Mouse (Mus musculus): Measurements from ENCODE around the gene Pdlim5. TPM values are rescaled to one million over a fixed set of nuclear protein-coding genes. Genes with fewer than 3 reads are reported as not detected.

The Pdlim5 gene
- polyA plus RNA-seq, 1 experiment = 56.7 TPM

DNA sequence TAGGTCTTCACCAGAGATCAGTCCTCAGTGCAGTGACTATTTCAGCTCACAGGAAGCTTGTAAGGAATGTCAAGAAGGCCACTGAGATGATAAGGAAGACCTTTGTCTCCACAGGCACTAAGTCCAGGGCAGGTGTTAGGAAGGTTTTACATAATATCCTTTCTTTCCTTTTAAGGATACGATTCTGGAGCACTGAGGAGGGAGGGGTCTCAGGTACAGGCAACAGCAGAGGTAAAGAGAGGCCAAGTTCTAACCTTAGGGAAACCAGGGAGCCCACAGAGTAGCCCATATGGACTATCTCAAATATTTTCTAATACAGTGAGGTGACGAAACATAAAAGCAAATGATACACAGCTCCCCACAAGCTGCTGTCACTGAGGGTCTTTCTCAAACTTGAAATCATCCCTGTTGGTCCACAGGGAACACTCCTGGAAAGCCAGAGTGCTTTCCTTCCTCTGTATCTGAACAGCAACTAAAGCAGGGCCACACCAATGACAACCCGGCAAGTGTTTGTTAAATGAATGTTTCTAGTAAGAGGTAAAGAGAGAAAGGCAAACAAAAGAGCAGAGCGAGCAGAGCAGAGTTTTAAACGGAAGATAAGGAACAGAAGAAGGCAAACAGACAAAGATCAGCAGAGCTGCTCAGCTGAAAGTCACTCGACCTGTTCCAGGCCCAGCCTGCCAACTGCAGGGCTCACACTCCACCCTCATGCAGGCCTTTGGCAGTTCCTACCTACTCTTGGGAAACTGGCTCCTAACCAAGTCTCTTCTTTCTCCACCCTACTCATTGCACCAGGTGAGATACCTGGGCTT, 55.9 kb downstream of the Pdlim5 start:
- peak; percentile 91 for DNase-seq (ENCODE audit: low read depth)

DNA sequence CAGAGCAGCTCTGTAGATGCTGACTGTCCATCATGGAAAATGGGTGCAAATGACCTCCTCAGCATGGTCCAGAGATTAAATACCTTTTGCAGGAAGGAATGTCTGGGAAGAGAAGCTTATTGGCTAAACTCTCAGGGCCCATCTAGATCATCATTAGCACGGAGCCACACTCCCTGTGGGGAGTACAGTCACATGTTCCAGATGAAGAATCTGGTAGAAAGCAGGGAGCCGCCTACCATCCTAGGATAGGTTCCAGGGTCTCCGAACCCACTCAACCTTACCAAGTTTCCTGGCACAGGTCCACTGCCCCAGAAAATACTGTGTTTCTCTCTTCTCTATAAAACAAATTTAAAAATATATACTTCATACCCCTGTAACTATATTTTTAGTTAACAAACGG, 57.4 kb downstream of the Pdlim5 start:
- DNase-seq (ENCODE audit: low read depth) = no peak

DNA sequence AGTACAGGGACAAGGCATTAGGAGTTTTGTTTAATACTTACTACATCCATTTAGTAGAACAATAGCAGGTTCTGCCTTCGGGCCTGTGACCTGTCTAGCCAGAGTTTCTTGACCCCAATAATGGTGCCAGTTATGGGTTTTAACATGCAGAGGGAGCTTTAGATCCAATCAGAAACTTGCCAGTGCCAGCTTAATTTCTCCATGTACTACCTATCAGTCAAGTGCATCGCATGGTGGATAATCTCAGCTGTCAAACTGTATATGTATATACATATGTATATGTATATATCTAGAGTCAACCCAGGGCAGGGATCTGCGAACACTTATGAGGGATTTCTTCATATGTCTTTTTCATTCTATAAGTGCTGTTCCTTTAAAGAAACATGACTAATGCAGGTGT, 61.0 kb downstream of the Pdlim5 start:
- peak; percentile 91 for DNase-seq (ENCODE audit: low read depth)

DNA sequence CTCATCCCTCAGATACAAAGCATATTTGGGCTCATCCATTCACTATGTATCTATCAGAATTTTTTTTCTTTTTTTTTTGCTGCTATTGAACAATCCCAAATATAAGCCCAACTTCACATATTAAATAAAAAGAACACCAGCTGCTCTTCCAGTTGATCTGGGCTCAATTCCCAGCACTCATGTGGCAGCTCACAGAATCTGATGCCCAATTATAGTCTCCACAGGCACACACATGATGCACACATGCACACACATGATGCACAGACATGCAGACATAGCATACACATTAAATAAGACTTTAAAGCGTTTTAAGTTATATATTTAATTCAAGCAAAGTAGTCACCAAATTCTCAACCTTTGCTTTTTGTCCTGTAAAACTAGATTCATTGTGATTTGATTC, 62.0 kb downstream of the Pdlim5 start:
- DNase-seq (ENCODE audit: low read depth) = no peak

DNA sequence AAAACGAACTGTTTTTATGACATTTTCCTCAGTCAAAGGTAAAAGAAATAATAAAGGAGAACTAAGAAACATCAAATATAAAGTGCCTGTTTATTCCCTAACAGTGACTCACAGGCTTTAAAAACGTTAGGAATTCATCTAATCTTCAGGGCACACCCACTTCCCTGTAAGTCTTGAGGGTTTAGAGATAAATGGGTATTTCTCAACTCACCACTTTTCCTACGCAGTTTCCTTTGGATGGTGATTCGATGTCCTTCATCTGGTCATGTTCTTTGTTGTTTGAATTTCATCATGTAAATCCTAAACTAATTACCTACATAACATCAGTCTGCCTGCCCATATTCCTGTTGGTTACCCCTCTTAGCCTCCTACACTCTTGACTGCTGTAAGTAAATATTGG, 62.8 kb downstream of the Pdlim5 start:
- DNase-seq (ENCODE audit: low read depth) = no peak

DNA sequence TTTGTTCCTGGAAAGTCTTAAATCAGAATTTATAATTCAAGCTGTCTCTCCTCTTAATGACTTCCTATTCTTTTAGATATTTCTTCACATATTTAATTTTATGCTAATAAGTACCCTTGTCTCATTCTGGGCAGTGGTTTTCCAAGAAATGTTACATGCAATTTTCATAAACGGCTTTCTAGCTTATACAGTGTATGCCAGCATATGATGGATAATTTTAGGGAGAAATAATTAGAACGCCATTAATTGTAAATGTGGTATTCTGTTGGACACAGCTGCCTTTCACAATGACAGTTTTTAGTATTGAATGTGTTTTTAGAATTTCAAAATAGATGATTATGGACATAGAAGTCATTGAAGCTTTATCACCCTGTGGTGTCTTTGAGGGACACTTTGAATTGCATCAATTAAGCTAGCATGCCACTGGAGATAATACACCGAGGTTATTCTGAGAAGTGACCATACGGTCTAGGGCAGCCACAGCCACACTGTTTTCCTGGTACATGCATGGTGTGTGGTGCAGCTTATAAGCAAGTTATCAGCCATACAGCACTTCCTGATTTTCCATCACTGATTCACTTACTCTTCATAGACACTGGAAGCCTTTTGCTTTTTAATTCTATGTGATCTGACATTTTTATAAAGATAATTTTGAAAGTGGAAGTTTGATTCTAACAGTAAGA, 63.5 kb downstream of the Pdlim5 start:
- DNase-seq (ENCODE audit: low read depth) = no peak

DNA sequence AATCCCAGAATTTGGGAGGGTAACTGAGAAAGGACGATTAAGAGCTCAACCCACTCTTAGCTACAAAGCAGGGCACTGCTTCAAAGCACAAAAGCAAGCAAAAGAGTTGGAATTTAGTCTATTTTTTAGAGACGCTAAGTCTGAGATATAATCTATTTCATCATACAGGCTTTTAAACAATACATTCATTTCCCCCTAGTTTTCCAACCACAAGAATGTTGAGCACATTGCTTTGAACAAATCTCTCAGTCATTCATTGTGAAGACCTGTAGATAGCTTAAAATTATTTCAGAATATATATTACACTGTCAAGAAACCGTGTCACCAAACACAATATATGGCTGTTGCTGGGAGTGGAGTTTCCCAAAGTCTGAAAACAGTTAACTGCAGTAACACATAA, 65.1 kb downstream of the Pdlim5 start:
- no peak for DNase-seq (ENCODE audit: low read depth)

DNA sequence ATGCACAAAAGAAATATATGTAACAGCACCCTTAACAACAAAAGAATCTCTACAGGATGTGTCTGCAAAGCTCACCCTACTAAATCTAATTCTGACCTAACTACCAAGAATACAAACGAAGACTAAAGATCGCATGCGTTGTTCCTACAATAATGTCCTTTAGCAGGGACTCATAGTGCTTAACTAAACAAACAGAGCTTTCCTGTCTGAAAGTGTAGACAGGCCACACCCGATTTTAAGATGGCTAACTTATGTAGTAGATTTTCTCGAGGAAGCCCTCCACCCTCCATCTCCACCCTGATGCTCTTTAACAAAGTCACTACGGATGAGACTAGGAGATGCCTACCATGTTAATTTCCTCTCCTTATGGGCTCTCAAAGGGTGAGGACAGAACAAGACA, 71.9 kb downstream of the Pdlim5 start:
- DNase-seq (ENCODE audit: low read depth) = no peak

DNA sequence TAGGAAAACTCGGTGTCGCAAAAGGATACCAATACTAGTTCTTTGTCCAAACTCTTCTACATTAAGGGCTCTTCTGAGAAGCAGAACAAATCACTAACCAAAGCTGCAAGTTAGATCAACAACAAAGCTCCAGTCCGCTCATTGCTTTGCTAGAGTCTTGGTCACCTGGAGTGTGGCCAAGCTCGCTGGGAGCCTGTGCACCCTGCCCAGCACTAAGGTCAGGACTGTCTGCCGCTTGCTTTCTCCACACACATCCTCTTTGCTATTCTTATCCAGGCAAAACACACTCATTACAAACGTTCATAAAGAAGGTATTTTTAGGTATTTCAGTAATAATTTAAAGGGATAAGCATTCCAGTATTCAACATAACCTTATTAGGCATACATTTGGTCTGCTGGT, 73.6 kb downstream of the Pdlim5 start:
- DNase-seq (ENCODE audit: low read depth) = no peak

DNA sequence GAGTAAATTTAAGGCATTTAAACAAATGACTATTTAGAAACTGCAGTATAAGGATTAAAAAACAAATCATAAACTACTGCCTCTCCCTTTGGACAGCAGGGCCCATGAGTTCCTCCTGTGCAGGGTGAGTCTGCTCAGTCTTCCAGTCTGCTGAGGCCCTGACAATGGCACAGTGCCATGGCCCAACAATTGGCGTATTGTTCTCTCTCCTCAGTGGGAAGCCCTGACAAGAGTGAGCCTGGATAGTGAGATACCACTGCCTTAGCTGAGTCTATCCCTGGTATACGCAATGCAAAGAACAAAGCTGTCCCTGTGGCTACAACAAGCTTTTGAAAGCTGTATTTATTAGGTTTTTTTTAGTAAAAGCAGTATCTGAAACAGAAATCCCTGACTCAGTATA, 77.3 kb downstream of the Pdlim5 start:
- DNase-seq (ENCODE audit: low read depth) = peak; percentile 89

DNA sequence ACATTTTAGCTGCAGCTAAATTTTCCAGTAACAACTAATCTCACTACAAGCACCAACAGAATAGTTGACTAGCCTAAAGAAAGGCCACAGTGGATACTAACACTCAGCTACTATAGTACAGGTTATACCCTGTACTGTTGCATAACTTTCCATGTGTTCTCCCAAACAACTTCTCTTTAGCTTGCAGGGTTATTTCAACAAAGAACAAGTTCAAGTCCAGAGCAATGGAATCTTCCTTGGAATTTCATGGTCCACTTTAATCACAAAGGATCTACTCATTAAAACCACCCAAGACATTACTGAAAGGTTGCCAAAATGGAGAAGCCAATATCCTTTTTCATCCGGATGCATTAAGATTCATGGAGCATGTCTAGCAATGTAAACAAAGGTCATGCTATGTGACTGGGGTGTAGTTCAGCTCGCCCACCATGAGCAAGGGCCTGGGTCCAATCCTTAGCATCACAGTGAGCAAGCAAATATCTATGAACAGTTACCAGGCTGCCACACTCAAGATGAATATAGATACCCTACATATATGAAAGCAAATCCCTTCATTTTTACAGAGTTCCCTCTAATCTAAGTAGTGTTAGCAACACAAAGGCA, 79.3 kb downstream of the Pdlim5 start:
- peak; percentile 57 for DNase-seq (ENCODE audit: low read depth)

DNA sequence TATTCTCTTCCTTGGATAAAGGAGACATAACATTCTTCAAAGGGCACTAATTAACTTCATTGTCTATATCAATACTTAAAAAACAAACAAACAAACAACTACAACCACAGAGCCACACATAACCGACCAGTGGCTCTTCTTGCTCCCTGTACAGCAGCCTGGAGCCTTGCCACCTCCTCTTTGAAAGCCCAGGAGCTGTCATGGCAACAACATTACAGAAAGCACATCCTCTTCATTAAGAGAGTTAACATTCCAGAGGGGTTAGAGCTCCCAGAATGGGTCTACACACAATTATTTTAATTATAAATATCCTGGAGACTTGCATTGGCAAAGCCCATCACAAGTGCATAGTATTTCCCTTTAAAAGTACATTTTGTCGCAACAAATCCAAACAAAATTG, 84.4 kb downstream of the Pdlim5 start:
- DNase-seq (ENCODE audit: low read depth) = no peak

DNA sequence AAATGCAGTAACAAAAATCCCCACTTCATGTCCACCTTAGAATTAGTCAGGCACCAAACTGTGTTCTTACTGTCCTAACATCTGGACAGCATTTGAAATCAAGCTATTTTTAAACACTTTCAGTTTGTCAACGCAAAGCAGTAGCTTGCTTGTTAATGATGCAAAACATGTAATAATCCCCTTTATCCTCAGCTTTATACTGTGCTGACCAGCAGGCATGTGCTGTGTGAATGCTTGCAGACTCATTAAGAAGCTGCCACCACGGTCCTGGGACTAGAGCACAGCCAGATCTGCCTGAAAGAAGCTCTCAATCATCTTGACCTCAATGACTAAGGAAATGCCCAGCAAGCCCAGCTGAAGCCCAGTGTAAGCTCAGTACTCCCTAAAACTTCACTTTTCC, 85.0 kb downstream of the Pdlim5 start:
- DNase-seq (ENCODE audit: low read depth) = no peak

DNA sequence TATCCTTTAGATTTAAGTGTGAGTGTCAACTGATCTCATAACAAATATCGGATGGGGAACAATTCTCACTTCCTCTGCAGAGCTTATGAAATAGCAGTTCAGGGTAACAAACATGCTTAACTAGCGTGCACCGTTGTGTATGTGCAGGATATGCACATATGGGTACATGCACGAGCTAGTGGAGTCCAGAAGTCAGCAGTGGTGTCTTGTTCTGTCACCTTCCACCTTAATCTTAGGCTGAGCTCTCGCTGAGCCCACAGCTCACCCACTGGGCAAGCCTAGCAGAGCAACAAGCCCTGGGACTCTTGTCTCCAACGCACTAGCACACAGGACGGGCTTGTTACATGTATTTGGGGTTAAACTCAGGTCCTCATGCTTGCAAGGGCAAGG, 100.2 kb downstream of the Pdlim5 start:
- DNase-seq (ENCODE audit: low read depth) = no peak

DNA sequence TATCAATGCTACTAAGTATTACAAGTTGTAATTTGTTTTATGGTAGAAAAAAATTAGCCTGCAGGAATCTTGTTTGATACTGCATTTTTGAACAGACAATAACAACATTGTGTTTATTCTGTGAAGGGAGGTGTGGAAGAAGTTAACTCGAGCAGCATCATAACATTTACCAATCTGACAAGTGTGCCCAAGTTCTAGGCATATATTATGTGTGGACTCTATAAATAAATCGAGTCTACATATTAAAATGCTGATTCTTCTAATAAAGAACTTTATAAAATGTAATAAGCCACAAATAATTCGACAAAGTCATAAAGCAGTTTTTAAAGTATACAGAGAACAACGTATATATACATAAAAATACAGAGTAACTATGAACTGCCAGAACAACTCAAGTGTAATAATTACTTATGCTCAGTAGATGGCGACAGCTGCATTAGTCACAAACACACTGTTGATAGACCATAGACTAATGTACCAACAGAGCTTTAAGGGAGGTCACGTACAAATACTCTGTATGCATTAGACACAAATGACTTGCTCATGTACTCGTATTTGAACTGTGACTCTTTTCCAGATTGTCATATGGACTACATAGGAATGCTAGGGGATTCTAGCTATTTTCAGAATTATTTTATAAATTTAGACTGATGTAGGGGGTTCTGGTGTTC, 100.7 kb downstream of the Pdlim5 start:
- no peak for DNase-seq (ENCODE audit: low read depth)

DNA sequence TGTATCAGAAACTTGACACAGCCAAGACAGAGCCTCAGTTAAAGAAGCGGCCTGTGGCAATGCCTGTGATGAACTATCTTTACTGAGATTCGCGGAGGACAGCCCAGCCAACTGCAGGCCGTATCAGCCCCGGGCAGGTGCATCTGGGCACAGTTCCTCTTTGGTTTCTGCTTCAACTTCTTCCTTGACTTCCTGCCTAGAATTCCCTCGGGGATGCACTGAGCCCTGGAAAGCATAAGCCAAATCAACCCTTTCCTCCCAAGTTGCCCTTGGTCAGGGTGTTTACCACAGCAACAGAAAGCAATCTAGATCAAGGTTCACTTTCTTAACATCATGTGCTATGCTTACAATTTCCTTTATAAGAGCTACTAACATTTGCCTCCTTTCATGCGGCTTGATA, 101.9 kb downstream of the Pdlim5 start:
- no peak for DNase-seq (ENCODE audit: low read depth)

DNA sequence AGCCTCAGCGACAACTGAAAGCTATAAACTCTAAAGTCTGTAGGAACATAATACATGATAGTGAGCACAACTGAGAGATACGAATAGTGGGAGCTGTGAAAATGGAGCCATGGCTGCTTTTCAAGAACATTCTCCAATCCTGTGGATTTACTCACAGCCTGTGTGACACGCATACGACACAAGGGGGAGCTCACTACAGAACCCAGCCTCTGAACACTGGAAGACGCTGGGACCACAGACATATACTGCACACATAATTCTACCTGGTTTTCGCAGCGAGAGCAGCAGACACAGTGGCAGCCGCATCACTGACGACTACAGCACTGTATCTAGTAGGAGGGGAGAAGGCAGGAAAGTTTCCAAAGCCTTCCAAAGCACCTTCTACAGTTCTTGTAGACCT, 112.8 kb downstream of the Pdlim5 start:
- no peak for DNase-seq (ENCODE audit: low read depth)

DNA sequence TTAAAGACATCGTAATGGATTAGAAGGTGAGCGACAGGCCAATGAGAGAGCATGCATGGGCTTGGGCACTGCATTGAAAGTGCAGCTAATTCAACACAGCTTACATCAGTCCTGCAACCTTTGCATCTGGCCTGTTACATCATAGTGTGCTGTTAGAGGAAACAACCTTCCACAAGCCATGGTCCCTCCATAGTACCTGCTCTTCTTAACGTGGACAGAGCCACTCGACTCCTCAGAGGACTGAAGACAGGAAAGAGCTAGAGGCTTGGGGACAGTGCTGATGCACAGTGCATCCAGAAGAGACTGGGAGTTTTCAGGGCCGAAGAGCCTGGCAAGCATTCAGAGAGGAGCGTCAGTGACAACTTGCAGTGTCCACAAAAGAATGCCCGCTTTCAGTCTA, 113.8 kb downstream of the Pdlim5 start:
- no peak for DNase-seq (ENCODE audit: low read depth)

DNA sequence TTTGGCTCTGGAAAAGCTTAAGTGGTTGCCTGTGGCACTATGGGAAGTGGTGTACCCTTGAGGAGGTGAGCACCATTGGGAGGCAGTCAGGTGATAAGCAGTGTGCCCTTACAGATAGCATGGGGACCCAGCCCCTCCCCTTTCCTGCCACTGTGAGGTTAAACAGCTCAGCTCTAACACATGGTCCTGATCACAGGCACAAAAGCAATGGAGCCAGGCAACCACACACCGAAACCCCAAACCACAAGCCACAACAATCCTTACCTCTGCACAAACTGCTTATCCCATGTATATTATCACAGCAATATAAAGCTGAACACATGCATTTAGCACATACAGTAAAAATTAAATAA, 114.4 kb downstream of the Pdlim5 start:
- no peak for DNase-seq (ENCODE audit: low read depth)

DNA sequence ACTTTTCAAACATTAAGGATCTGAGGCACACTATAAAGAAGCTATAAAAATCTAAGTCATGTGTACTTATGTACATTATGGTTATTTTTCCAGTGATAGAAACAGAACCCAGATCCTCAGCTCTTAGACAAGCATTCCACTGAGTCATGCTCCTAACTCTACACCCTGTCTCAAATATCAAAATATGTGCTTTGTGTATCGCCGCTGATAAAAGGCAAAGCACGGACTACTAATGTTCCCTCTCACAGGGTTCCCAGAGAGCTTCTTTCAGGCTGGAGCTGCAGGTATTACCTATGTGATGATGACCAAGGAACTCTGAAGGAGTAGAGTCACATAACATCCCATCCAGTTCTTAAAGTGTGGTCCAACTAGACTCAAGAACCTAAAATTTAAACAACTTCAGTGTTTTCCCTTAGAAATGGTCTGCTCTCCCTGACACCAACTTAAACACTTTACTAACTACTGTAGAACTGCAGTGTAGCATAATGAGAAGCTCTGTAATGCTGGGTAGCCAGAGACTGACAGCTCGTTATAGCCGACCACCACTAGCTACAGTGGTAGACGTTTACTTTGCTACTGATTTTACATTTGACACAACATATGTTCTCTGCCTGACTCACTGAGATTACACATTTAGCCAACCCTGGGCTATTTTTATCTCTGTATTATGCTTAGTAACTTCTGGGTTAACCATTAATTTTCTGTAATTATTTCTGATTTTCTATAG, 115.0 kb downstream of the Pdlim5 start:
- DNase-seq (ENCODE audit: low read depth) = no peak

DNA sequence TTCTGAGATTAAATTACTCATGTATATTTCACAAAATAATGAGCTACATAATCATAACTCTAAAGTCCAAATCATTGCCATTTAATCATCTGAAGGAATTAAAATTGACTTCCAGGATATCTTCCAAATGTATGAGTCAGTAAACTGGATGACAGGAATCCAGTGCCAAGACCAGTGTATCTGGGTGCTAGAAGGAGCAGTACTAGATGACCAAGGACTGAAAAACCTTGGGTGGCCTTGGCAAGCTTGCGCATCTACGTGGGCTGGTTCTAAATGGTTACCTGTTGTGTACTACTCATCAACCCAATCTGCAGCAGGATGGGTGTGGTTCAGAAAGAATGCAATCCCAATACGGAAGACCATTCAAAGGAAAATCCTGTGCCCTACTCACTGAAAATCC, 116.5 kb downstream of the Pdlim5 start:
- no peak for DNase-seq (ENCODE audit: low read depth)

DNA sequence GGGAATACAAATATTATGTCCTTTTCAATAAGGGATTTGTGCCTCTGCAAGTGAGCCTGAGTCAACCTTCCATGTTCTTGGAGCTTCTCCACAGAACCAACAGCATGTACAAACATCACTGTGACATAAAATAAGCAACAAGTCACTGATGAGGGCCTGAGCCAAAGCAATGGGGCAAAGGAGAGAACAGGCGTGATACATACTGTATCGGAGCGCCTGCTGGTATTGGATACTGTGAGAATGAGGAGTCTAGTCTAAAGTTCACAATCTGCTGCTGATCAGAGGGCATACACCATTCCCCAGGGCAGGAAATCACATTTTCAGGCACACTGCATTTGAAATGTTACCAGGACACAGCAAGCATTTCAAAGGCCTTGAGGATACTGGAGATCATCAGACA, 119.0 kb downstream of the Pdlim5 start:
- DNase-seq (ENCODE audit: low read depth) = no peak

Measured in gonadal fat pad, adult 2 months (tissue).